Mouse (Mus musculus) liver, embryonic 14.5 days (tissue): ENCODE data around the gene Asf1b.

ENCODE experiments used
- CTCF ChIP-seq: IDR thresholded peaks from 2 replicates; pipeline ENCODE4 v1.5.1; 2016; ENCODE audit warnings: antibody characterized with exemption, low read depth, control low read depth
- EP300 ChIP-seq: IDR thresholded peaks from 2 replicates; pipeline ENCODE4 v1.6.1; 2016; ENCODE audit warnings: antibody characterized with exemption, low read depth

- TF ChIP-seq CTCF = no peak
- TF ChIP-seq EP300 = no peak
These were observed 17.7 kb upstream of the Asf1b start for GRCm38 (mm10) chr8:83937645-83938044.
